Mouse (Mus musculus) G1E (cell line): ENCODE data around the gene Pim2.

ENCODE experiments used
- CTCF ChIP-seq: IDR thresholded peaks from 2 replicates; pipeline ENCODE4 v1.5.1; 2012; ENCODE audit warnings: low read depth, low read length, inconsistent platforms, mixed read lengths
- TAL1 ChIP-seq: conservative IDR thresholded peaks from 2 replicates; pipeline ENCODE4 v1.6.1; 2012; ENCODE audit warnings: low read depth, low read length, inconsistent platforms, mixed read lengths

DNA sequence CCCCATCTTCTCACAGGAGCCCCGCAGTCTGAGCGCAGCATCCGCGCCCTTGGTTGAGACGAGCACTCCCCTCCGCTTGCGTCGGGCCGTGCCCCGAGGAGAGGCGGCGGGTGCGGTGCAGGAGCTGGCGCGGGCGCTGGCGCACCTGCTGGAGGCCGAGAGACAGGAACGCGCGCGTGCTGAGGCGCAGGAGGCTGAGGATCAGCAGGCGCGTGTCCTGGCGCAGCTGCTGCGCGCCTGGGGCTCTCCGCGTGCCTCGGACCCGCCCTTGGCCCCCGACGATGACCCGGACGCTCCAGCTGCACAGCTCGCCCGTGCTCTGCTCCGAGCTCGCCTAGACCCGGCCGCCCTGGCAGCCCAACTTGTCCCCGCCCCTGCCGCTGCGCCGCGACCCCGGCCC, 44.0 kb downstream of the Pim2 start:
- TF ChIP-seq CTCF (no peak), TAL1 (no peak)
